ENCODE assay signal across 9 mouse cellular contexts in the genomic region with DNA sequence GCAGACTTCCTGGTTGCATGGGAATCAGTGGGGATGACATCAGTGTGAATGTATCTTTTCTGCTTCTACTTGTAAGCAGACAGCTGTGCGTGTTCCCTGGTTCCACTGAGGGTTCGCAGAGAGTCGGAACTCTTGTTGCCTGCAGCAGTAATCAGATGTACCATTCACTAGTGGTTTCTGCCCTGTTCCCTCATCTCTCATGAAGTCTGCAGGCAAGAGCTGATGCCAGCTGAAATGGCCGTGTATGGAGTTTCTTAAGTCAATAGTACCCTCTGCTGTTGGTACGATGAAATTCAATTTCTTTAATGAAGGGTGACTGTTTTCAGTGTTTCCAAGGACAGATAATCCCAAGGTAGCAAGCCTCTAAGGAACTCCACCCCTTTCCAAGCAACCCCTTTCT. TPM values are rescaled to one million over a fixed set of nuclear protein-coding genes. Genes with fewer than 3 reads are reported as not detected.
DNase-seq lines count a peak whose midpoint lies in the region; ATAC-seq and TF ChIP-seq lines count a peak whose summit lies in the region.
"Had no signal": no experiment of that assay in that cellular context is flagged by ENCODE, and none has a peak within 500 bp of the region (broad histone marks: within the 10 kb centered on the region; RNA-seq: fewer than 3 reads in every experiment).

No protein-coding gene starts in this region.

- H3K9me3 ChIP-seq in MEL (replicated peaks; ENCODE audit: insufficient read depth, low read length), result no peaks in the 10 kb centered on the region
- no peaks in the 10 kb centered on the region for H3K9me3 ChIP-seq in hindbrain, embryonic 15.5 days
- H3K9me3 ChIP-seq in limb, embryonic 14.5 days (ENCODE audit: control insufficient read depth, low read length), result no peaks in the 10 kb centered on the region

- H3K79me2 ChIP-seq in MEL (ENCODE audit: control insufficient read depth, insufficient read depth, low read length, poor library complexity), result no peaks in the 10 kb centered on the region

- DNase-seq in heart, adult 11 months, result peak; percentile 91
- no peak for DNase-seq in heart, postnatal 25 days (ENCODE audit: low spot score)
- peak; percentile 2 for DNase-seq in MEL (ENCODE audit: low read depth, low spot score)
- peak; percentile 63 for DNase-seq in limb, embryonic 14.5 days (ENCODE audit: low spot score)
- DNase-seq in skeletal muscle tissue, adult 2 months (ENCODE audit: low read depth, low spot score), result peak; percentile 44
- no peak for DNase-seq in ovary, adult 18-20 months (ENCODE audit: low spot score)

- 35% methylated on average over 5 of the region's 5 CpGs for WGBS in hindbrain, embryonic 15.5 days
- 52% methylated on average over 5 of the region's 5 CpGs for WGBS in limb, embryonic 14.5 days

- H3K4me1 ChIP-seq in MEL (ENCODE audit: control insufficient read depth in 1 of 2, insufficient read depth in 2 of 2, low read length in 2 of 2), result no peaks in the 10 kb centered on the region
- no peaks in the 10 kb centered on the region for H3K4me1 ChIP-seq in cortical plate, adult 2 months (ENCODE audit: control insufficient read depth, insufficient read depth, low read length)
- peaks cover 3% of the 10 kb centered on the region; the same call in 1 of the 2 replicates for H3K4me1 ChIP-seq in hindbrain, embryonic 15.5 days (replicated peaks)
- H3K4me1 ChIP-seq in limb, embryonic 14.5 days (ENCODE audit: control insufficient read depth, insufficient read depth, low read length), result no peaks in the 10 kb centered on the region

- TF ChIP-seq RAD21 in MEL (IDR thresholded peaks at IDR 0.05; ENCODE audit: low read depth, low read length), result peak; percentile 22; the same call in 1 of the 2 replicates

- no peak for TF ChIP-seq POLR2A in MEL (IDR thresholded peaks at IDR 0.05; ENCODE audit: control insufficient read depth in 1 of 2, insufficient read depth in 1 of 2, low read depth in 1 of 2, low read length in 2 of 2, poor library complexity in 1 of 2)
- no peak for TF ChIP-seq POLR2A in cortical plate, adult 2 months (IDR thresholded peaks at IDR 0.05; ENCODE audit: extremely low read depth, insufficient read depth, low read length)
- TF ChIP-seq POLR2A in limb, embryonic 14.5 days (IDR thresholded peaks at IDR 0.05; ENCODE audit: borderline replicate concordance, extremely low read depth, insufficient read depth, insufficient read length), result no peak

- no peak overlapping the region for H3K4me2 ChIP-seq in hindbrain, embryonic 15.5 days
- H3K4me2 ChIP-seq in limb, embryonic 14.5 days (replicated peaks; ENCODE audit: low read depth, low read length, severe bottlenecking), result no peak overlapping the region

- H3K9ac ChIP-seq in MEL (ENCODE audit: control insufficient read depth, low read depth, low read length, poor library complexity, severe bottlenecking), result no peak overlapping the region
- H3K9ac ChIP-seq in hindbrain, embryonic 15.5 days, result no peak overlapping the region; the same call in 1 of the 2 replicates
- no peak overlapping the region for H3K9ac ChIP-seq in limb, embryonic 14.5 days (ENCODE audit: low read depth, low read length, severe bottlenecking)

- TF ChIP-seq CTCF in MEL (IDR thresholded peaks at IDR 0.05 in 2 of 3, conservative IDR thresholded peaks at IDR 0.05 in 1 of 3; ENCODE audit: control insufficient read depth in 1 of 3, insufficient read depth in 1 of 3, low read depth in 2 of 3, low read length in 3 of 3, poor library complexity in 1 of 3, severe bottlenecking in 1 of 3), result peak in 1 of 3 experiments; percentile 6; a peak in 1 of 6 replicates
- TF ChIP-seq CTCF in cortical plate, adult 2 months (IDR thresholded peaks at IDR 0.05; ENCODE audit: extremely low read depth, insufficient read depth, low read length), result peak; percentile 71

- TF ChIP-seq EP300 in MEL (IDR thresholded peaks at IDR 0.05; ENCODE audit: low read depth in 1 of 2, low read length in 2 of 2), result no peak

- no peaks in the 10 kb centered on the region for H3K36me3 ChIP-seq in MEL (ENCODE audit: control insufficient read depth in 1 of 2, insufficient read depth in 2 of 2, low read length in 2 of 2)
- H3K36me3 ChIP-seq in hindbrain, embryonic 15.5 days, result no peaks in the 10 kb centered on the region
- no peaks in the 10 kb centered on the region for H3K36me3 ChIP-seq in limb, embryonic 14.5 days (ENCODE audit: control insufficient read depth, insufficient read depth, low read length)

- ATAC-seq in hindbrain, embryonic 15.5 days (ENCODE audit: low FRiP score, low read depth), result peak; percentile 80
- no peak; the same call in 1 of the 2 replicates for ATAC-seq in limb, embryonic 14.5 days (ENCODE audit: low FRiP score, low read depth)

- H3K4me3 ChIP-seq in MEL (ENCODE audit: control insufficient read depth in 1 of 2, insufficient read depth in 1 of 2, low read depth in 2 of 2, low read length in 2 of 2), result no peak overlapping the region
- no peak overlapping the region for H3K4me3 ChIP-seq in cortical plate, adult 2 months (ENCODE audit: insufficient read depth, low read length)
- no peak overlapping the region for H3K4me3 ChIP-seq in hindbrain, embryonic 15.5 days
- H3K4me3 ChIP-seq in limb, embryonic 14.5 days (replicated peaks; ENCODE audit: low read length), result no peak overlapping the region
- H3K4me3 ChIP-seq: myocyte had no signal

- intact Hi-C loops in heart, postnatal 25 days (cut with DNase I), result loop anchor here (1.0 to 10.0 kb wide), 4 partner anchors 111 to 346 kb away; partner anchors contain the start of gene Ngf

- H3K27me3 ChIP-seq in MEL (ENCODE audit: control insufficient read depth in 1 of 2, insufficient read depth in 2 of 2, low read length in 2 of 2), result no peaks in the 10 kb centered on the region
- no peaks in the 10 kb centered on the region for H3K27me3 ChIP-seq in hindbrain, embryonic 15.5 days
- H3K27me3 ChIP-seq in limb, embryonic 14.5 days (ENCODE audit: control insufficient read depth, insufficient read depth, low read length), result no peaks in the 10 kb centered on the region

- H3K27ac ChIP-seq in MEL (ENCODE audit: control insufficient read depth, low read depth, low read length), result no peak overlapping the region
- no peak overlapping the region for H3K27ac ChIP-seq in cortical plate, adult 2 months (ENCODE audit: insufficient read depth, low read length)
- no peak overlapping the region for H3K27ac ChIP-seq in hindbrain, embryonic 15.5 days (replicated peaks)
- no peak overlapping the region for H3K27ac ChIP-seq in limb, embryonic 14.5 days (replicated peaks; ENCODE audit: low read depth, low read length)

TF ChIP-seq in MEL, 35 proteins besides CTCF, POLR2A, EP300 and RAD21:
- TF ChIP-seq SMC3 (IDR thresholded peaks at IDR 0.05; ENCODE audit: low read depth, low read length) (peak; percentile 30; the same call in 1 of the 2 replicates), MXI1 (IDR thresholded peaks at IDR 0.05; ENCODE audit: low read depth, low read length) (no peak)
TF ChIP-seq in MEL: peak in this region for 1.

RNA-seq across cellular contexts. Expression of gene Vangl1, which starts 38.4 kb away (rescaled TPM):
- total RNA-seq in heart, postnatal 25 days (2021), result 10 to 100 TPM; 11.3 to 12.9 TPM
- 6.5 and 6.8 TPM in 2 replicates for total RNA-seq in MEL (2012; rRNA removed)
- polyA plus RNA-seq in MEL (2012; ENCODE audit: insufficient read depth in 1 of 2, insufficient read length in 2 of 2, low read depth in 1 of 2, low replicate concordance in 2 of 2, missing spikeins in 1 of 2), result 10 to 100 TPM in 1 of 2 experiments, not detected in 1; 15.1 TPM
- 4.5 and 5.0 TPM in 2 replicates for polyA plus RNA-seq in cortical plate, adult 2 months (2012; rRNA removed)
- 9.1 and 9.5 TPM in 2 replicates for polyA plus RNA-seq in hindbrain, embryonic 15.5 days (2015; fragmentation: Nextera tagmentation; extraction: Ambion mirVana)
- 22.7 and 28.2 TPM in 2 replicates for polyA plus RNA-seq in limb, embryonic 14.5 days (2012; rRNA removed)
- polyA plus RNA-seq in limb, embryonic 14.5 days (2014; fragmentation: Nextera tagmentation; extraction: Ambion mirVana), result 23.0 and 24.7 TPM in 2 replicates

Comparison
In these comparisons a context has a peak if more than half of its experiments do, and no peak if none do; other contexts are left out.
1. DNase-seq: peak in heart, adult 11 months (single experiment), MEL (single experiment), limb, embryonic 14.5 days (single experiment) and skeletal muscle tissue, adult 2 months (single experiment); none in heart, postnatal 25 days (single experiment) and ovary, adult 18-20 months (single experiment).